Mouse (Mus musculus): Measurements from ENCODE around the gene Lhfp.

DNA sequence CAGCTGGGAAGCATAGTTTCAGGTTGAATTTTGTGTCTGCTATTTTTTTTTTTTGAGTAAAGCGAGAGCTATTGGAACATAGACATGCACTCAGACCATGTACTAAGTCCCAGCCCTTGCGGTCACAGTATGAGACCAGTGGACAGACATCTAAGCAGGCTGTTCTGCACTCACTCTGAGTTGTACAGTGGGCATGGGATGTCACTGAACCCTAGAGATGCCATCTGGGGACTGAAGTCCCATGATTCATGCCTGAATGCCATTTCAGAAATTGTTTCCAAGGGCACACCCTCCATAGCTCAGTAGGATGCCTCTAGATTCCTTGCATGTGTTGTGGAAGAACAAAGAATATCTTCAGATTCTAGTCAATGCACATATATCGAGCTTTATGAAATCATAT, 164.4 kb downstream of the Lhfp start:
- TF ChIP-seq POLR2A (IDR thresholded peaks at IDR 0.05; ENCODE audit: borderline replicate concordance, insufficient read depth, low read length) (no peak), CTCF (IDR thresholded peaks at IDR 0.05; ENCODE audit: borderline replicate concordance, insufficient read depth, low read depth, low read length) (no peak)
